Mouse (Mus musculus): ENCODE data around the gene Rln3.

GRCm38 (mm10) chr8:84011705-84012498 lies 32.9 kb downstream of the Rln3 start, which contains the start of gene 2210011C24Rik:
- no peak for TF ChIP-seq POLR2A (IDR thresholded peaks at IDR 0.05; ENCODE audit: insufficient read length, low read depth)
- TF ChIP-seq CEBPB (IDR thresholded peaks at IDR 0.05; ENCODE audit: insufficient read depth, poor library complexity, severe bottlenecking) = no peak
- TF ChIP-seq E2F4 (IDR thresholded peaks at IDR 0.05; ENCODE audit: insufficient read depth) = no peak
- no peak for TF ChIP-seq POLR2AphosphoS2 (IDR thresholded peaks at IDR 0.05; ENCODE audit: insufficient read length, low read depth)

Data from myocyte (in vitro differentiated cells).